Mouse (Mus musculus) G1E (cell line): ENCODE measurements around the gene 4933427I04Rik. TPM values are rescaled to one million over a fixed set of nuclear protein-coding genes. Genes with fewer than 3 reads are reported as not detected.

Experiments
- ATAC-seq: 2 replicates; pipeline ENCODE4 v1.8.0; 2016; ENCODE audit warnings: mild to moderate bottlenecking; ENCODE audit not compliant: insufficient number of reproducible peaks, poor library complexity, low FRiP score, severe bottlenecking; ENCODE audit errors: extremely low read depth
- DNase-seq: peaks from one replicate; pipeline ENCODE4 v3.0.0; 2012; ENCODE audit warnings: low spot score
- H3K27me3 ChIP-seq: 2 replicates; pipeline ENCODE4 v1.6.1; 2012; ENCODE audit warnings: mild to moderate bottlenecking, low read length, inconsistent platforms; ENCODE audit not compliant: insufficient read depth
- H3K36me3 ChIP-seq: replicated peaks from 2 replicates; pipeline ENCODE3; 2012; ENCODE audit warnings: mild to moderate bottlenecking, inconsistent platforms
- H3K4me1 ChIP-seq: 2 replicates; pipeline ENCODE4 v1.6.1; 2012; ENCODE audit warnings: low read depth, low read length, inconsistent platforms, mixed read lengths; ENCODE audit not compliant: insufficient read depth
- H3K4me3 ChIP-seq: 2 replicates; pipeline ENCODE4 v1.5.1; 2012; ENCODE audit warnings: low read depth, mild to moderate bottlenecking, inconsistent platforms, low read length, moderate library complexity, mixed read lengths
- H3K9me3 ChIP-seq: replicated peaks from 2 replicates; pipeline ENCODE4 v1.6.1; 2012; ENCODE audit warnings: inconsistent platforms
- CTCF ChIP-seq: IDR thresholded peaks from 2 replicates; pipeline ENCODE4 v1.5.1; 2012; ENCODE audit warnings: low read depth, low read length, inconsistent platforms, mixed read lengths
- GATA1 ChIP-seq: IDR thresholded peaks from 2 replicates; pipeline ENCODE4 v1.6.1; 2012; ENCODE audit warnings: borderline replicate concordance, low read length, inconsistent platforms, mixed read lengths
- GATA2 ChIP-seq: IDR thresholded peaks from 2 replicates; pipeline ENCODE4 v1.6.1; 2012; ENCODE audit warnings: low read depth, low read length, inconsistent platforms, borderline replicate concordance
- POLR2AphosphoS5 ChIP-seq: IDR thresholded peaks from 2 replicates; pipeline ENCODE4 v1.6.1; 2012; ENCODE audit warnings: low read depth, low read length, inconsistent platforms; ENCODE audit not compliant: insufficient replicate concordance
- TAL1 ChIP-seq: conservative IDR thresholded peaks from 2 replicates; pipeline ENCODE4 v1.6.1; 2012; ENCODE audit warnings: low read depth, low read length, inconsistent platforms, mixed read lengths
- polyA plus RNA-seq: library from polyadenylated mRNA; stranded (reverse); fragments of >175 nt; gene quantifications from 2 replicates; pipeline ENCODE4 v1.2.3, GENCODE M21; 2012
- total RNA-seq, 2 experiments: library from RNA; stranded (forward) in 1 of 2; stranded (reverse) in 1 of 2; fragments of 200-1000 nt in 1 of 2; fragments of >200 nt in 1 of 2; fragmentation: Nextera tagmentation in 1 of 2; gene quantifications; 2 replicates each; pipeline ENCODE4 v1.2.3; 2014 to 2017

The 4933427I04Rik gene
- total and polyA plus RNA-seq, 3 experiments, result 0.22 TPM; not detected in 2

GRCm38 (mm10) chr4:123856888-123857287 is 2.6 kb upstream of the 4933427I04Rik start:
- Histone ChIP-seq H3K4me1 (no peaks in the 10 kb centered on the region), H3K27me3 (no peaks in the 10 kb centered on the region), H3K4me3 (no peak overlapping the region), H3K9me3 (no peaks in the 10 kb centered on the region), H3K36me3 (no peaks in the 10 kb centered on the region)
- ATAC-seq (no peak), DNase-seq (no peak)
- TF ChIP-seq GATA1, result no peak

DNA sequence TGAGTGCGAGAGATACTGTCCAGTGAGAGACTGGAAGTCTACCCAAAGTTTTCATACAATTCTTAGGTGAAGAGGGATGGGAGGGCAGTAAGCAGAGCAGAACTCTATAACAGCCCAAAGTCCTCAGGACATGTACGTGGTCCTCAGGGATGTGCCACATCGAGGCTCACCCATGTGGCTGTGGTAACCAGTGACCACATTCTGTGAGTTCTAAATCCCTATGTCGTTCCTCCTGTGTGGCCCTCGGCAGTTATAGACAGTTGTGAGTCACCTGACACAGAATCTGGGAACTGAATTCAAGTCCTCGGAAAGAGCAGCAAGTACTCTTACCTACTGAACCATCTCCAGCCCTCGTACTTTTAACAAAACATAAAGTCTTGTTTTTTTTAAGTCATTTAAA is 1.4 kb upstream of the 4933427I04Rik start:
- ATAC-seq (no peak), DNase-seq (no peak)
- no peaks in the 10 kb centered on the region for H3K9me3 ChIP-seq
- TF ChIP-seq POLR2AphosphoS5, result no peak
- TF ChIP-seq TAL1, result no peak
- TF ChIP-seq CTCF, result no peak
- no peak for TF ChIP-seq GATA2
- no peak for TF ChIP-seq GATA1
- no peak overlapping the region for H3K4me3 ChIP-seq
- no peaks in the 10 kb centered on the region for H3K4me1 ChIP-seq
- H3K36me3 ChIP-seq, result no peaks in the 10 kb centered on the region
- no peaks in the 10 kb centered on the region for H3K27me3 ChIP-seq

DNA sequence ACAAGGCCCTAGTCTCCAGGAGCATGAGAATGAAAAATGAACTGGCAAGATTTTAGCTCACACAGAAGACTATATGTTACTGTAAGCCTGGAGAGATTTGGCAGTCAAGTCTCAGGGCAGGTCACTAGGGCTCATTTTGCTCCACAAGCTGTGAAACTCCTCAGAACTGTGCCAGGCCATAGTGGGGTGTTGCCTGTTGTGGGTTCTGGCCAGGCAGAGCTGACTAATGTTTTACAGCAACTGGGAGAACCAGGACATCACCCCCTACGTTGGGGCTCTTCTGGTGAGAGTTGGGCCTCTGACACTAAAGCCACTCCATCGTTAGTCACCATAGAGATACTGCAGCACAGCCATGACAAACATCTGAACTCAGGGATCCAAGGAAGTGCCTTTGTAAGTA is 324 bp downstream of the 4933427I04Rik start:
- no peaks in the 10 kb centered on the region for H3K9me3 ChIP-seq
- no peak for DNase-seq
- no peaks in the 10 kb centered on the region for H3K27me3 ChIP-seq
- TF ChIP-seq POLR2AphosphoS5 (no peak), GATA1 (no peak), TAL1 (no peak), CTCF (no peak), GATA2 (no peak)
- no peaks in the 10 kb centered on the region for H3K4me1 ChIP-seq
- no peak overlapping the region for H3K4me3 ChIP-seq
- H3K36me3 ChIP-seq, result no peaks in the 10 kb centered on the region
- no peak for ATAC-seq

DNA sequence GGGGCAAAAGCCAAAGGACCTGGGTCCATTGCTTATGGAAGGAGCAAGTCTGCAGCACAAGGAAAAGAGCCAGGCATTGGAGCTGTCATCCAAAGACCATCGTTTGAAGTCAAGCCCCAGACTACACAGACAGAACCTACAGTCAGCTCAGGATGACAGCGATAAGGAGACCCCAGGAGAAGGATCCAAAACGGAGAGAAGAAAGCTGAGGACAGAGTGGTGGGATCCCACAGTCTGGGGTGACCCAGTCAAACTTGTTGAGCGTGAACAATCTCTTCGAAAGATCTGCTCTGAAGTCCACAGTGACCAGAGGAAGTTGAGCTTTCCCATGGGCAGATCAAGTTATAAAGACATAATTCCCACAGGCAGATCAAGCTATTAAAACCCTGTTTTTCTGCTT is 1.1 kb downstream of the 4933427I04Rik start:
- TF ChIP-seq TAL1 (no peak), GATA2 (no peak), CTCF (no peak), POLR2AphosphoS5 (no peak), GATA1 (no peak)
- no peaks in the 10 kb centered on the region for H3K27me3 ChIP-seq
- DNase-seq (no peak), ATAC-seq (no peak)
- no peaks in the 10 kb centered on the region for H3K4me1 ChIP-seq
- H3K4me3 ChIP-seq, result no peak overlapping the region
- no peaks in the 10 kb centered on the region for H3K9me3 ChIP-seq
- no peaks in the 10 kb centered on the region for H3K36me3 ChIP-seq

- no peaks in the 10 kb centered on the region; the same call in 1 of the 2 replicates for H3K4me1 ChIP-seq
- TF ChIP-seq CTCF, result no peak
- no peak for TF ChIP-seq GATA1
- TF ChIP-seq TAL1, result no peak
- no peak for TF ChIP-seq POLR2AphosphoS5
- TF ChIP-seq GATA2, result no peak
- no peaks in the 10 kb centered on the region for H3K9me3 ChIP-seq
- ATAC-seq (no peak), DNase-seq (no peak)
- H3K4me3 ChIP-seq, result no peak overlapping the region
- no peaks in the 10 kb centered on the region for H3K36me3 ChIP-seq
- peaks cover 16% of the 10 kb centered on the region for H3K27me3 ChIP-seq
Measured at GRCm38 (mm10) chr4:123893726-123894125, 34.2 kb downstream of the 4933427I04Rik start.

DNA sequence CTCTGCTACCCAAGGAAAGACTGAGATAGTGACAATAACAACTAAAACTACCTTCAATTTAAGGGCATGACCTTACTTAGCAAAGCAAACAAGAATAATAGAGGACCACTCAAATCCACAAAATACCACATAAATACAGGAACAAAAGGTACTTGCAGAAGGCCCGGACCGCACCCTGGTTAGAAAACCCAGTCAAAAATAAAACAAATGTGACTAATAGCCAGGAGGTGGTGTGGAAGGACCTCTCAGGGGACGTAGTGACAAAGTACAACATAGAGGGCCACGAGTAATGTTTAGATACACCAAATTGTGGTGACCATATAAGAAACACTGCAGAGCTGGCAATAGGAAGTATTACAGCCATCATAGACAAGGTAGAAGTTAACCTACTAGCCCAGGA is 34.8 kb downstream of the 4933427I04Rik start:
- DNase-seq (no peak), ATAC-seq (no peak)
- peaks cover 16% of the 10 kb centered on the region for H3K27me3 ChIP-seq
- H3K4me3 ChIP-seq, result no peak overlapping the region
- H3K36me3 ChIP-seq, result peaks cover 2% of the 10 kb centered on the region
- H3K4me1 ChIP-seq, result no peaks in the 10 kb centered on the region; the same call in 1 of the 2 replicates
- no peaks in the 10 kb centered on the region for H3K9me3 ChIP-seq
- TF ChIP-seq POLR2AphosphoS5 (no peak), GATA2 (no peak), GATA1 (no peak), CTCF (no peak), TAL1 (no peak)

GRCm38 (mm10) chr4:123898696-123899095 is 39.2 kb downstream of the 4933427I04Rik start:
- ATAC-seq (no peak), DNase-seq (peak; percentile 43)
- H3K9me3 ChIP-seq, result no peaks in the 10 kb centered on the region
- peak; percentile 31 for TF ChIP-seq CTCF
- TF ChIP-seq TAL1, result no peak
- H3K36me3 ChIP-seq, result peaks cover 3% of the 10 kb centered on the region
- H3K4me1 ChIP-seq, result peaks cover 5% of the 10 kb centered on the region
- H3K27me3 ChIP-seq, result peaks cover 13% of the 10 kb centered on the region
- no peak overlapping the region for H3K4me3 ChIP-seq
